Mouse (Mus musculus) cerebellum, adult 11-12 months (tissue): Measurements from ENCODE around the gene Aldh1l1.

Experiments
- DNase-seq: peaks from one replicate; pipeline ENCODE4 v3.0.0; 2022

Aldh1l1 gene

DNA sequence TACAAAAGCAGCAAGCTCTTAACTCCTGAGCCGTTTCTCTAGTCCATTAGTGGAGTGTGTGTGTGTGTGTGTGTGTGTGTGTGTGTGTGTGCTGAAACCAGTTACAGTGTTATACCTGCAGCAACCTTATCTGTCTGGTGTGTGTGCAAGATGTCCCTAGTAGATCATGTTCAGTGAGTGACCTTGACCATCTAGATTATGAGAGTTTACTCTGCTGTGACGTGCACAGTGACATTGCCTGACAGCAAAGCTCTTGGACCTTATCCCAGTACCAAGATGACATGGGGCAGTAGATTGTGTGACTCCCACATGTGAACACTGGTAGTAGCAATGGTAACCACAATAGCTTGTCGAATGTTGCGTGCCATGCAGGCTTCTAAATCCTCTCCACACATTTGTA lies 114.1 kb downstream of the Aldh1l1 start:
- DNase-seq, result no peak

- no peak for DNase-seq
These were observed 115.5 kb downstream of the Aldh1l1 start for GRCm38 (mm10) chr6:90601736-90602135.

DNA sequence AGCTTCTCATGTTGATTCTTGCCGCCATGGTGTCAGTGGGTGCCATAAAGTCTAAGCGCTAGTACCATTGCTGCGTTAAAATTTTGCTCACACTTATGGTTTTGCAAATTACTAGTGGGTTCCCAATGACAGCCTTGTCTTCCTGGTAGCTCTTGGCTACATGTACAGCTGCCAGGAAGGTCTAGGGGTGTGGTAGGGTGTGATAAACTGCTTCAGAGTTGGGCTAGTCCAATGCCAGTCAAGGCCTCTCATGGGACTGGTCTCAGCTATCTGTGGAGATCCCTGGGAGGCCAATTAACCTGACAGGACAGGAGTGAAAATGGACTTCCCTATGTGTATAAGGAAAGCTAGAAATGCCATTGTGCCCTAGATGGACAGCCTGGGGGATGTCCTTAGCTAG lies 116.1 kb downstream of the Aldh1l1 start:
- DNase-seq, result no peak

DNA sequence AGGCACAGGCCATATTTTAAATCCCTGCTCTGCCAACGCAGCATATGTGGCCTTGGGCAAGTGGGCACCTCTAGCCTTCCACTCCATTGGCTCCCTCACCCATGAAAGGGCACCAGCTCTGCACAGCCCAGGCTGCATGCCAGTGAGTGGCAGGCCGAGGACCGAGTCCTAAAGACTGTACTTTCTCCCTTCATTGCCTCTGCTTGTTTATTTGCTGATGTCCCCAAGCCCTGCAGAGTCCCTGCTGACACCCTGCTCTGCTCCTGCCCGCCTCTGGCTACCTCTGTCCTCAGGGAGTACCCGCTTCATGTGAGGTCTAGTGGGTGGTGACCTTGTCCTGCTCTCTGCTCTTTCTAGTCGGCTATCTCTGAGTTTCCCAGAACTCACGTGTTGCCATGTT lies 116.9 kb downstream of the Aldh1l1 start:
- no peak for DNase-seq

GRCm38 (mm10) chr6:90604130-90604529 lies 117.9 kb downstream of the Aldh1l1 start:
- peak; percentile 41 for DNase-seq

DNA sequence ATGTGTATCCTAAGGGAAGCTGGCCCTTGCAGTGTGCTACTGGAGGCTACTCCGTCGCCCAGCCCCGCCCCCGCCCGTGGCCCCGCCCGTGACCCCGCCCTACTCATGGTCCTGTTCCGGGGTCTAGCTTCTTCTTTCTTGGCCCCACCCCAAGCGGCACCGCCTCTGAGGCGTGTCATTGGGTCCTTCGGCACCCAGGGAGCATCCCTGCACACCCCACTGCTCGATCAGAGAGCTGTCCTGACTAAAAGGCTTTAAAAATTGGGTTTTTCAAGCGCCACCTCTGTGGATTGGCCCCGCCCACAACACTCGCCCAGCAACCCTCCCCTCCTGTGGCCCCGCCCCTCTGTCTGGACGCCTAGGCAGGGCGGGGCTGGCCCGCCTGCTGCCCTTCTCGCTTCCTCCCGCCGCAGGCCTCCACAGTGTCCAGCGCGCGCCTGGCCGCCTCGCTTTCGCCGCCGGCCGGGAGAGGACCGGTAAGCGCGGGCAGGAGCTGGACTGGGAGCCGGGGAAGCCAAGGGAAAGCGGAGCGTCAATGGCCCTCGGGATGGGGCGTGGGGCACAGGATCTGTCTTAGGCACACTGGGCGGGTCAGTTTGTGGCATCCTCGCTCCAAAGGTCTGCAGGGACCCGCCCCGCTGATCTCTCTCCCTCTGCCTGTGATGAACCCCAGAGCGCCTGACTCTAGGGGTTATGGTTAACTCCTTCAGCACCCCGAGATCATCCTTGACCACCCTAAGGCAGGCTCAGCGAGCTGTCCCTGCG lies 118.5 kb downstream of the Aldh1l1 start, which contains the start of gene Slc41a3:
TSS of gene Slc41a3 (plus strand) at position 193 of the 765 bp plus-strand sequence.
- peak; percentile 91 for DNase-seq

DNA sequence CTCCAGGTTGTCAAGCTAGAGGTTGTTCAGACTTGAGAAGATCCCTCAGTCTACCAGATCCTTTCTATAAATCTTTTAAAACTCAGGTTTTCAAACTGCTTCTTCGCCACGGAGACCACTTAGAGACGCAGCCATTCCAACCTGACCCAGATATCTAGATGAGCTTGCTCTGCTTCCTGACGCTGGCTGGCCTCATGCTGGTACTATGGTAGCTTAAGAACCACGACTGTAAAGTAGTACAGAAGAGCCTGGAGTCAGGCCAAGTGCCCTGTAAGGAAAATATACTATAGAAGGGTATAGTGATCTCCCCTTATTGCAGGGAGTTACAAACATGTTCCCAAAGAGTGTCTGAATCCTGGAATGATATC lies 119.1 kb downstream of the Aldh1l1 start:
- DNase-seq, result no peak

DNA sequence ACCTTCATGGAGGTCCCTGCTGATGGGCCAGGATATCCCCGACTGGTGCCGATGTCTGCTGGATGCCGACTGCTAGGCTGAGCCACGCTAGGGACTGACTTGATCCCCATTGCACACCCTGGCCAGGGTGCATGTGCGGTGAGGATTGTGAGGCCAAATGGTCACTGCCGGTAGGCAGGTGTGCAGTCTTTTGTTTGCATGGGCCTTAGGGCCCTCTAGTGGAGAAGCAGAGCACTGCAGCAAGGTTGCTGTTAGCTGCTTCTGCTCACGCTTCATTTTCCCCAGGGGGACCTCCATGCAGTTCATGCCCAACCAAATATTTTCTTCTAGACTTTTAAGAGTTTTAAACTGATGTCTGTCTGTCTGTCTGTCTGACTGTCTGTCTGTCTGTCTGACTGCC lies 120.3 kb downstream of the Aldh1l1 start:
- DNase-seq, result peak; percentile 65

DNA sequence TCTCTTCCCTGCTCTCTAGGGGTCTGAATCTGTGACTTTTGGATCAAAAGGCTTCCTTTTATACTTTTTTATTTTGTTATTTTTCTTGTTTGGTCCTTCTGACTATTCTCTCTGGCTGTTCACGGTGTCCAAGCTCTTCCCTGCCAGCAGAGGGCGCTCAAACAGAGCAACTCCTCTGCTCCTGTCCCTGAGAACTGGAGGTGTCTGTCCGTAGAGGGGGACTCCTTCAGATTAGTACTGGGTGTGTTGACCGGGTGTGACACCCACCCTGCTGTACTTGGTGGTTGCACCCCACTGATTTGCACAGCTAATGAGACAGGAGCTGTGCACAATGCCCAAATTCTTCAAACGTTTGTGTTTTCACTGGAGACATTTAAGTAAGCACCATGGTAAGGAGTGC lies 121.0 kb downstream of the Aldh1l1 start:
- DNase-seq, result peak; percentile 49

DNA sequence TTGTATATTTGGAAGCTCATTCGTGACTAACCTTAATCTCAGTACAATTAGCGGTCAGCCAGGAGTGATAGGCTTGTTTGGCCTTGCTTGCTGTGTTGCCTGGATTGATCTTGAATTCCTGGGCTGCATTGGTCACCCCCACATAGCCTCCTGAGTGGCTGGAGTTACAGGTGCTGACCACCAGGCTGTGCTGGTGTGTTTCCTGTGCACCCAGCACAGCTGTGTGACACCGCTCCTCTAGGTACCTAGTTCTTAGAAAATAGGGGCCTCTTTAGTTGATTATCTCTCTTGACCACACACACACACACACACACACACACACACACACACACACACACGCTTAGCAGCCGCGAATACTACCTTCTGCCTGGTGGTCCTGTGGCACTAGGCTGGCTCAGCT lies 122.0 kb downstream of the Aldh1l1 start:
- DNase-seq, result no peak

DNA sequence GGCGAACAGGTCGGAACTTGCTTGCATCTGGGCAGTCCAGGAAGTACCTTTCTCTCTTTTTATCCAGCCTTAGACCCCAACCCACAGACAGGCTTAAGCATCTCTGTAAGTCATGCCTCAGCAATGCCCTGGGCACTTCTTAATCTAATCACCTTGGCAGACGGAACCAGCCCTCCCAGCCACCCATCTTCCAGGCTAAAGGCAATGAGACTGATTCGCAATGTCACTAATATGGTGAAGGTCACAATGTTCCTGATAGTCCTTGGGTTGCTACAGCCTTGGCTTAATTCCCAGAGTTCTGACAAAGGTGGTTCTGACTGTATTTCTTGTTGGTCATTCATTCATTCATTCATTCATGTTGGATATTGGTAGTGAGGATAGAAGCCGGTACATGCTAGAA lies 124.0 kb downstream of the Aldh1l1 start:
- DNase-seq, result no peak

- DNase-seq, result no peak
These were observed 127.0 kb downstream of the Aldh1l1 start for GRCm38 (mm10) chr6:90613277-90613676.

DNA sequence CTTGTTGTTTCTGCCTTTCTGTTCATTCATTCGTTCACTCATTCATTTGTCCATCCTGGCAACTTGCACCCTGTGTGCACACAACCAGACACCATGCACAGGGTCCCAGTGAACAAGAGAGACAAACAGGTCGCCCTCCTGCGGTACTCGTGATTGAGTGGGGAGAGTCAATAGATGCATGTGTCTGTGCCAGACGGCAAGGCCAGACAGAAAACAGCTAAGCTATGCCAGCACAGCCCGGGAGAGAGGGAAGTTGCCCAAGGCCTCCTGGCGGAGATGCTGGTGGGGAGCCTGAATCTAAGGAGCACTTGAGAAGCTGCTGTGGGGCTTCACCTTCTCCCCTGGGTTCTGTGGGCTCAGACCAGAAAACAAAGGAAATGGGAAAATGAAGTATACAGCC lies 129.1 kb downstream of the Aldh1l1 start:
- no peak for DNase-seq

GRCm38 (mm10) chr6:90615991-90616390 lies 129.8 kb downstream of the Aldh1l1 start:
- no peak for DNase-seq

DNA sequence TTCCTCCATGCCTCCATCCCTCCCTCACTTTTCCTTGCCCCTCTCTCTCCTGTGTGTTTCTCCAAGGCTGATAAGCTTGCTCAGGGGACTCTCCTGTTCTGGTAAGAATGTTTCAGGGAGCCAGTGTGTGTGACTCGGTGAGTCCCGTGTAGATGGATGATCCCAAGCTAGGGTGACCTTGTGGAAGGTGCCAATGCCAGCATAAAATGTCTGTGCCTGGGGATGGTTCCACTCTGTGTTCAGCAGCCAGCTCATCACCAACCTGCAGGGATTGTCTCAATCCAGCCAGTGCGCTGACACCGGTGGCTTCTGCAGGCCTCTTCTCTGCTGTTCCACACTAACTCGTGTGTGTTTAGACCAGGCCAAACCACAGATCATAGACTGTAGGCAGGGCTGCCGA lies 130.3 kb downstream of the Aldh1l1 start:
- DNase-seq, result no peak

DNA sequence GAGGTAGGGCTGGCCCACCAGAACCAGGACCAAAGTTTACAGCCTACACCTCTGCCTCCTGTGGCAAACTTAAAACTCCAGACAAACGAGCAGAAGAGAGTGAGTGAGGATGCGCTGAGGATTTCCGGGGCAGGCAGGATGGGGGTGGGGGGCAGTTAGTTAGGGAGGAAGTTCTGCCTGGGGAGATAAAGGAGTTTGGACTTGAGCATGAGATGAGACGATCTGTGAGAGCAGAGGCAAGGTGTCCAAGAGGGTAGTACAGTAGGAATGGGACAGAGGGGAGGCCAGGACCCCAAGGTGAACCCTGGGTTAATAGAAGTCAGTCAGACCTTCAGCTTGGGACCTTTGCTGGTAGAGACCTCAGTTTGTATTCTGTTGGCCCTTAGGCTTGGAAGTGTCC lies 132.0 kb downstream of the Aldh1l1 start:
- no peak for DNase-seq

GRCm38 (mm10) chr6:90618821-90619636 lies 132.8 kb downstream of the Aldh1l1 start:
- DNase-seq, result no peak

DNA sequence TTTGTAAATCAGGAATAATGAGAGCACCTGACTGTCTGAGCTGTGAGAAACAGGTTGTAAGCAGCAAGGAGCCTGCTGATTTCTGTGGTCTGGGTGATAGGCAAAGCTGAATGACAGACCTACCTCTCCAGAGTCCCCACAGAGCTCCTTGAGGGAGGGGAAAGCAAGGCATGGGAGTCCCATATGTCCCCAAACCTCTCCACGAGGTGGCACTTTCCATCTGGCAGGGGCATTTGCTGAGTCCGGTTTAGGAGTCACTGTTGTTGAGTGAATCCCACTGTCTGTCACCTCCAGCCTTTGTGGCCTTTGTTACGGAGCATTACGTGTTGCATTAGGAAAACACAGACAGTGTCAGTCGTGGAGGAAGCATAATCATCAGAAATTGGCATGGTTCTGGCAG lies 133.7 kb downstream of the Aldh1l1 start:
- no peak for DNase-seq

GRCm38 (mm10) chr6:90620791-90621583 lies 134.8 kb downstream of the Aldh1l1 start:
- no peak for DNase-seq

DNA sequence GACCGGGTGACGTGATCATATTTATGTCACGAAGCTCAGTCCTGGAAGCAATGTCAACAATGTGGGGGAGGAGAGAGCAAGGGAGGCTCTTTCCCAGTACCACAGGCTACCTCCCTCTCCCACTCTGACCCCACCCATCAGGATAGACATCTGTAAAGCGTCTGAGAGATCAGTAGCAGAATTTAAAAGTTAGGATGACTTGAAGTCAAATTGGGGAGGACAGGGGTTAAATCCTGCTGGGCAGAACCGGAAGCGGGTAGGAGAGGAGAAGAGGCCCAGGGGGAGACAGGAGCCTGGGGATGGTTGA lies 135.3 kb downstream of the Aldh1l1 start:
- DNase-seq, result no peak

DNA sequence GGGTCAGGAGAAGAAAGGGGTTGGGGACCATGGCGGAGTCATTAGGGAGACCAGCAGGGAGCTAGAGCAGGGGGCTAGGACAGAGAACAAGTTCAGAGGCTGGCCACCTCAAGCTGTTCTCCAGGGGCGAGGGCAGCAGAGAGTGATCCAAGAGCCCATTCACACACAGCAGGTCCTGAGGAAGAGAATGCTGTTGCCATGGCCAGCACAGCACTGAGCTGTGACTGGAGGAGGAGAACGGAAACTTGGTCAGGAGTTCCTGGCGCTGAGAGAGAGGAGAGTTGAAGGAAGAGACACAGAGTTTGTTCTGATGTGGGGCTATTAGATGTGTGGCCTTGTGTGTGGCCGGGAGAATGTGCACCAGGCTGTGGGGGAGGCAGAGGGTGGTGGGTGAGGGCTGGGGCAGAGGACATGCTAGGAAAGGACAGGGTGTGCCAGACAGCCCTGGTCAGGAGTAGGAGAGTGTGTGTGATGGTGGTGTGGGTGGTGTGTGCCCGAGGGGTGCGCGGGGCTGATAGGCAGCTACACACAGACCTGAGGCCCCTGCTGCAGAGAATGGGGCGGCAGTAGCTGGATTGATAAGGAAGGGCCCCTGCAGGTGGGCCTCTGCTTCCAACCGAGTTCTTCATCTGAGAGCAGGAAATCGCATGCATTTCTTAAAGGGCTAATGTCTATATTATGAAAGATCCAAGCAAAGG lies 136.7 kb downstream of the Aldh1l1 start:
- DNase-seq, result no peak

GRCm38 (mm10) chr6:90623456-90623836 lies 137.2 kb downstream of the Aldh1l1 start:
- no peak for DNase-seq

GRCm38 (mm10) chr6:90624184-90624583 lies 138.0 kb downstream of the Aldh1l1 start:
- DNase-seq, result no peak
